Mouse (Mus musculus) lung, embryonic 16.5 days (tissue): Measurements from ENCODE around the gene Magea1. TPM values are rescaled to one million over a fixed set of nuclear protein-coding genes. Genes with fewer than 3 reads are reported as not detected.
"Not testable (repeated sequence)": the region's sequence is repeated elsewhere in the genome, so short reads cannot be mapped to it uniquely, and the experiment has no call there.

ENCODE experiments used
- ATAC-seq: fragments of 200-750 bp; cut with Nextera tagmentation; 2 replicates; pipeline ENCODE4 v1.8.0; 2017; ENCODE audit warnings: low read depth, mild to moderate bottlenecking, moderate library complexity
- H3K27ac ChIP-seq: fragments of 300-500 bp; sonication (generic); 2 replicates; pipeline ENCODE4 v1.5.1; 2014; ENCODE audit warnings: mild to moderate bottlenecking, control low read depth, low read length
- H3K27me3 ChIP-seq: fragments of 300-500 bp; sonication (generic); 2 replicates; pipeline ENCODE4 v1.6.1; 2014; ENCODE audit warnings: low read depth, low read length, mixed read lengths; ENCODE audit not compliant: control insufficient read depth, insufficient read depth
- H3K36me3 ChIP-seq: fragments of 300-500 bp; sonication (generic); 2 replicates; pipeline ENCODE4 v1.6.1; 2014; ENCODE audit warnings: low read length; ENCODE audit not compliant: control insufficient read depth, insufficient read depth
- H3K4me1 ChIP-seq: fragments of 300-500 bp; sonication (generic); replicated peaks from 2 replicates; pipeline ENCODE4 v1.6.1; 2014; ENCODE audit warnings: low read length, mixed read lengths; ENCODE audit not compliant: control insufficient read depth, insufficient read depth
- H3K4me2 ChIP-seq: fragments of 300-500 bp; sonication (generic); 2 replicates; pipeline ENCODE4 v1.6.1; 2014; ENCODE audit warnings: low read depth, low read length, control low read depth
- H3K4me3 ChIP-seq: fragments of 300-500 bp; sonication (generic); 2 replicates; pipeline ENCODE4 v1.5.1; 2014; ENCODE audit warnings: mild to moderate bottlenecking, low read length, control low read depth
- H3K9ac ChIP-seq: fragments of 300-500 bp; sonication (generic); 2 replicates; pipeline ENCODE4 v1.6.1; 2014; ENCODE audit warnings: low read length, control low read depth
- H3K9me3 ChIP-seq: fragments of 300-500 bp; sonication (generic); 2 replicates; pipeline ENCODE4 v1.6.1; 2016; ENCODE audit warnings: low read length; ENCODE audit not compliant: control insufficient read depth
- WGBS: fragments of 180-500 bp; shearing (Covaris S2); extraction: QIAGEN DNeasy Blood & Tissue Kit; methylation state at CpG from one replicate; pipeline ENCODE4 v1.1.7; 2014; 5-methylcytosine and 5-hydroxymethylcytosine counted together
- polyA plus RNA-seq: library from polyadenylated mRNA; unstranded; fragments of >200 nt; fragmentation: Nextera tagmentation; extraction: Ambion mirVana; gene quantifications from 2 replicates; pipeline ENCODE4 v1.2.1, GENCODE M21; 2015

The Magea1 gene
- not detected in 2 replicates for polyA plus RNA-seq

GRCm38 (mm10) chrX:155089693-155090092 lies at the start of gene Magea1:
Gene Magea1 (minus strand): TSS chrX:155089793.
- not testable (repeated sequence) for H3K27me3 ChIP-seq, H3K4me2 ChIP-seq, H3K9ac ChIP-seq, H3K36me3 ChIP-seq, H3K4me1 ChIP-seq, ATAC-seq, H3K9me3 ChIP-seq, H3K27ac ChIP-seq, H3K4me3 ChIP-seq
- WGBS, result no CpG with 5 or more reads among the region's 2 CpGs

DNA sequence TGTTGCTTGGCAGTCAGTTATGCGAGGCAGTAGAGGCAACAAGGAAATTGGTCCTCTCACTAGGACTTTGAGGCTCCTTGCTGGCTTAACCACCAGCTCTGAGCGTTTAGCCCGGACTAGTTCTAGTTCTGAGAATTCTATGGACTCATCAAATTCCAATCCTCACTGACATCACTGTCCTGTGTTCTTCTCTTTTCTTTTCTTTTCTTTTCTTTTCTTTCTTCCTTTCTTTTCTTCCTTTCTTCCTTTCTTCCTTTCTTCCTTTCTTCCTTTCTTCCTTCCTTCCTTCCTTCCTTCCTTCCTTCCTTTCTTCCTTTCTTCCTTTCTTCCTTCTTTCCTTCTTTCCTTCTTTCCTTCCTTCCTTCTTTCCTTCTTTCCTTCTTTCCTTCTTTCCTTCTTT lies 38.7 kb upstream of the Magea1 start, which contains the start of gene Cldn34b2:
Gene Cldn34b2, minus strand, starts transcription at position 101 of the 400 bp plus-strand sequence.
- 66% methylated on average over 3 of the region's 3 CpGs for WGBS
- not testable (repeated sequence) for H3K9me3 ChIP-seq, H3K9ac ChIP-seq, H3K27ac ChIP-seq, H3K4me1 ChIP-seq, H3K4me2 ChIP-seq, H3K36me3 ChIP-seq, H3K27me3 ChIP-seq, ATAC-seq, H3K4me3 ChIP-seq

DNA sequence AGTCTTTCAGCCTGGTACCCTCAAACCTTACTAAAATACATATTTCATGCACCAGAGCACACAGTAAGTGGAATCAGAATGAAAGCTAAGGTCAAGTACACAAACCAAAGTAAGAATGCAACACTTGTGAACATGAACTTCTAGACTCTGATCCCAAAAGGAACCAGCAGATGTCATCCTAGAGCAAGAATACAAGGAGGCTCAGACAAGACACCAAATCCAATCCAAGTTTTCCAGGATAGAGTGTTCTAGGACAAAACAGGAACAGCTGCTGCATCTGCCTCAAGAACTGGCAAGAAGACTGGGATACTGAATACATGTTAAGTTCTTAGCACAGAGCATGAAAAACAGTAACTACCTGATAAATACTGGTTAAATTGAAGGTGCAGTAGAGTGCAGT lies 8.4 kb upstream of the Magea1 start:
- no peaks in the 10 kb centered on the region for H3K27me3 ChIP-seq
- no peaks in the 10 kb centered on the region for H3K4me1 ChIP-seq
- H3K9ac ChIP-seq, result no peak overlapping the region
- no peak overlapping the region for H3K27ac ChIP-seq
- no peaks in the 10 kb centered on the region for H3K36me3 ChIP-seq
- no peaks in the 10 kb centered on the region for H3K9me3 ChIP-seq
- ATAC-seq, result no peak
- H3K4me3 ChIP-seq, result no peak overlapping the region
- H3K4me2 ChIP-seq, result no peak overlapping the region

GRCm38 (mm10) chrX:155093566-155093965 lies 4.0 kb upstream of the Magea1 start, which contains the start of gene Magea2:
Gene Magea2 (minus strand): TSS chrX:155093666.
- H3K9ac ChIP-seq, H3K4me3 ChIP-seq, H3K27ac ChIP-seq, H3K36me3 ChIP-seq, H3K9me3 ChIP-seq, H3K4me1 ChIP-seq, ATAC-seq, H3K4me2 ChIP-seq, H3K27me3 ChIP-seq: not testable (repeated sequence)
- 77% methylated on average over 3 of the region's 4 CpGs for WGBS

GRCm38 (mm10) chrX:155063045-155063444 lies 26.5 kb downstream of the Magea1 start, which contains the start of gene Magea5:
Gene Magea5 (minus strand): TSS chrX:155063145.
- H3K36me3 ChIP-seq, H3K9ac ChIP-seq, ATAC-seq, H3K4me1 ChIP-seq, H3K27me3 ChIP-seq, H3K9me3 ChIP-seq, H3K27ac ChIP-seq, H3K4me2 ChIP-seq, H3K4me3 ChIP-seq: not testable (repeated sequence)
- WGBS, result 92% methylated on average over 13 of the region's 16 CpGs

Other genes starting within 250 kb of the Magea1 start
- gene Cldn34b1, start 199.5 kb downstream of the Magea1 start, polyA plus RNA-seq, result not detected in 2 replicates
- gene Magea6, start 153.8 kb downstream of the Magea1 start, polyA plus RNA-seq, result not detected in 2 replicates
- gene Magea3, start 140.3 kb downstream of the Magea1 start, polyA plus RNA-seq, result not detected in 2 replicates
- gene Magea8, start 93.9 kb downstream of the Magea1 start, polyA plus RNA-seq, result not detected in 2 replicates
- not detected in 2 replicates for gene Magea5, start 26.6 kb downstream of the Magea1 start, polyA plus RNA-seq
- gene Magea2, start 3.9 kb upstream of the Magea1 start, polyA plus RNA-seq, result not detected in 2 replicates
- gene Cldn34b2, start 38.6 kb upstream of the Magea1 start, polyA plus RNA-seq, result not detected in 2 replicates
- 160 and 174 TPM in 2 replicates for gene Sat1, start 126.7 kb upstream of the Magea1 start, polyA plus RNA-seq
- gene Acot9, start 172.7 kb upstream of the Magea1 start, polyA plus RNA-seq, result 51.8 and 52.2 TPM in 2 replicates